Mouse (Mus musculus): ENCODE measurements around the gene Tas2r109. TPM values are rescaled to one million over a fixed set of nuclear protein-coding genes. Genes with fewer than 3 reads are reported as not detected.

Gene Tas2r109
- polyA plus RNA-seq (2014; fragmentation: Illumina TruSeq; extraction: RNeasy Lipid Tissue Mini Kit (QIAGEN cat#74804); ENCODE audit: low read depth, low replicate concordance) = not detected

GRCm38 (mm10) chr6:132980865-132981264 is at the start of gene Tas2r109:
Tas2r109 (minus strand) TSS chr6:132980965.

GRCm38 (mm10) chr6:132957819-132958218 is 22.9 kb downstream of the Tas2r109 start, which contains the start of gene Tas2r131:
Tas2r131 (minus strand) TSS chr6:132957919.

GRCm38 (mm10) chr6:132950802-132951201 is 30.0 kb downstream of the Tas2r109 start, which contains the start of gene Tas2r129:
Tas2r129 (plus strand) TSS chr6:132951102.

Other genes with a start within 250 kb of the Tas2r109 start
- not detected for gene Tas2r115, start 242.9 kb downstream of the Tas2r109 start, polyA plus RNA-seq (2014; fragmentation: Illumina TruSeq; extraction: RNeasy Lipid Tissue Mini Kit (QIAGEN cat#74804); ENCODE audit: low read depth, low replicate concordance)
- gene Tas2r124, start 226.2 kb downstream of the Tas2r109 start, polyA plus RNA-seq (2014; fragmentation: Illumina TruSeq; extraction: RNeasy Lipid Tissue Mini Kit (QIAGEN cat#74804); ENCODE audit: low read depth, low replicate concordance) = not detected
- gene Tas2r102, start 218.8 kb downstream of the Tas2r109 start, polyA plus RNA-seq (2014; fragmentation: Illumina TruSeq; extraction: RNeasy Lipid Tissue Mini Kit (QIAGEN cat#74804); ENCODE audit: low read depth, low replicate concordance) = not detected
- gene Tas2r136, start 202.8 kb downstream of the Tas2r109 start, polyA plus RNA-seq (2014; fragmentation: Illumina TruSeq; extraction: RNeasy Lipid Tissue Mini Kit (QIAGEN cat#74804); ENCODE audit: low read depth, low replicate concordance) = not detected
- gene Tas2r117, start 178.1 kb downstream of the Tas2r109 start, polyA plus RNA-seq (2014; fragmentation: Illumina TruSeq; extraction: RNeasy Lipid Tissue Mini Kit (QIAGEN cat#74804); ENCODE audit: low read depth, low replicate concordance) = not detected
- not detected for gene Tas2r123, start 133.8 kb downstream of the Tas2r109 start, polyA plus RNA-seq (2014; fragmentation: Illumina TruSeq; extraction: RNeasy Lipid Tissue Mini Kit (QIAGEN cat#74804); ENCODE audit: low read depth, low replicate concordance)
- gene Tas2r116, start 125.5 kb downstream of the Tas2r109 start, polyA plus RNA-seq (2014; fragmentation: Illumina TruSeq; extraction: RNeasy Lipid Tissue Mini Kit (QIAGEN cat#74804); ENCODE audit: low read depth, low replicate concordance) = not detected
- gene Tas2r110, start 113.0 kb downstream of the Tas2r109 start, polyA plus RNA-seq (2014; fragmentation: Illumina TruSeq; extraction: RNeasy Lipid Tissue Mini Kit (QIAGEN cat#74804); ENCODE audit: low read depth, low replicate concordance) = not detected
- not detected for gene Tas2r113, start 88.0 kb downstream of the Tas2r109 start, polyA plus RNA-seq (2014; fragmentation: Illumina TruSeq; extraction: RNeasy Lipid Tissue Mini Kit (QIAGEN cat#74804); ENCODE audit: low read depth, low replicate concordance)
- 0.39 TPM for gene Tas2r125, start 71.3 kb downstream of the Tas2r109 start, polyA plus RNA-seq (2014; fragmentation: Illumina TruSeq; extraction: RNeasy Lipid Tissue Mini Kit (QIAGEN cat#74804); ENCODE audit: low read depth, low replicate concordance)
- gene Tas2r129, start 29.9 kb downstream of the Tas2r109 start, polyA plus RNA-seq (2014; fragmentation: Illumina TruSeq; extraction: RNeasy Lipid Tissue Mini Kit (QIAGEN cat#74804); ENCODE audit: low read depth, low replicate concordance) = not detected
- not detected for gene Tas2r131, start 23.0 kb downstream of the Tas2r109 start, polyA plus RNA-seq (2014; fragmentation: Illumina TruSeq; extraction: RNeasy Lipid Tissue Mini Kit (QIAGEN cat#74804); ENCODE audit: low read depth, low replicate concordance)
- gene Tas2r103, start 56.1 kb upstream of the Tas2r109 start, polyA plus RNA-seq (2014; fragmentation: Illumina TruSeq; extraction: RNeasy Lipid Tissue Mini Kit (QIAGEN cat#74804); ENCODE audit: low read depth, low replicate concordance) = 0.32 TPM
- gene Tas2r140, start 74.9 kb upstream of the Tas2r109 start, polyA plus RNA-seq (2014; fragmentation: Illumina TruSeq; extraction: RNeasy Lipid Tissue Mini Kit (QIAGEN cat#74804); ENCODE audit: low read depth, low replicate concordance) = 0.81 TPM
- gene Smim10l1, start 123.9 kb upstream of the Tas2r109 start, polyA plus RNA-seq (2014; fragmentation: Illumina TruSeq; extraction: RNeasy Lipid Tissue Mini Kit (QIAGEN cat#74804); ENCODE audit: low read depth, low replicate concordance) = 22.8 TPM

All from testis, adult 10 weeks (tissue).